Mouse (Mus musculus) embryonic facial prominence, embryonic 15.5 days (tissue): ENCODE data around the gene Got2. TPM values are rescaled to one million over a fixed set of nuclear protein-coding genes. Genes with fewer than 3 reads are reported as not detected.

Source experiments
- ATAC-seq: fragments of 200-750 bp; cut with Nextera tagmentation; 2 replicates; pipeline ENCODE4 v1.8.0; 2017; ENCODE audit warnings: low read depth, moderate TSS enrichment; ENCODE audit not compliant: insufficient number of reproducible peaks, low FRiP score, low TSS enrichment
- H3K27ac ChIP-seq: fragments of 300-500 bp; sonication (generic); replicated peaks from 2 replicates; pipeline ENCODE4 v1.5.1; 2015; ENCODE audit warnings: mild to moderate bottlenecking, inconsistent platforms
- H3K27me3 ChIP-seq: fragments of 300-500 bp; sonication (generic); 2 replicates; pipeline ENCODE4 v1.6.1; 2015; ENCODE audit warnings: inconsistent platforms
- H3K36me3 ChIP-seq: fragments of 300-500 bp; sonication (generic); 2 replicates; pipeline ENCODE4 v1.6.1; 2015; ENCODE audit warnings: mild to moderate bottlenecking, inconsistent platforms
- H3K4me1 ChIP-seq: fragments of 300-500 bp; sonication (generic); 2 replicates; pipeline ENCODE4 v1.6.1; 2015; ENCODE audit warnings: inconsistent platforms
- H3K4me2 ChIP-seq: fragments of 300-500 bp; sonication (generic); replicated peaks from 2 replicates; pipeline ENCODE4 v1.6.1; 2015; ENCODE audit warnings: mild to moderate bottlenecking, inconsistent platforms
- H3K4me3 ChIP-seq: fragments of 300-500 bp; sonication (generic); replicated peaks from 2 replicates; pipeline ENCODE4 v1.5.1; 2015; ENCODE audit warnings: mild to moderate bottlenecking, inconsistent platforms
- H3K9ac ChIP-seq: fragments of 300-500 bp; sonication (generic); 2 replicates; pipeline ENCODE4 v1.6.1; 2015; ENCODE audit warnings: inconsistent platforms
- H3K9me3 ChIP-seq: fragments of 300-500 bp; sonication (generic); replicated peaks from 2 replicates; pipeline ENCODE4 v1.6.1; 2016; ENCODE audit warnings: inconsistent platforms
- WGBS: fragments of 180-500 bp; shearing (Covaris S2); methylation state at CpG from one replicate; pipeline ENCODE4 v1.1.7; 2015; 5-methylcytosine and 5-hydroxymethylcytosine counted together
- polyA plus RNA-seq: library from polyadenylated mRNA; unstranded; fragments of >200 nt; fragmentation: Nextera tagmentation; extraction: Ambion mirVana; gene quantifications from 2 replicates; pipeline ENCODE4 v1.2.1, GENCODE M21; 2015

Got2 gene
- 137 and 145 TPM in 2 replicates for polyA plus RNA-seq

DNA sequence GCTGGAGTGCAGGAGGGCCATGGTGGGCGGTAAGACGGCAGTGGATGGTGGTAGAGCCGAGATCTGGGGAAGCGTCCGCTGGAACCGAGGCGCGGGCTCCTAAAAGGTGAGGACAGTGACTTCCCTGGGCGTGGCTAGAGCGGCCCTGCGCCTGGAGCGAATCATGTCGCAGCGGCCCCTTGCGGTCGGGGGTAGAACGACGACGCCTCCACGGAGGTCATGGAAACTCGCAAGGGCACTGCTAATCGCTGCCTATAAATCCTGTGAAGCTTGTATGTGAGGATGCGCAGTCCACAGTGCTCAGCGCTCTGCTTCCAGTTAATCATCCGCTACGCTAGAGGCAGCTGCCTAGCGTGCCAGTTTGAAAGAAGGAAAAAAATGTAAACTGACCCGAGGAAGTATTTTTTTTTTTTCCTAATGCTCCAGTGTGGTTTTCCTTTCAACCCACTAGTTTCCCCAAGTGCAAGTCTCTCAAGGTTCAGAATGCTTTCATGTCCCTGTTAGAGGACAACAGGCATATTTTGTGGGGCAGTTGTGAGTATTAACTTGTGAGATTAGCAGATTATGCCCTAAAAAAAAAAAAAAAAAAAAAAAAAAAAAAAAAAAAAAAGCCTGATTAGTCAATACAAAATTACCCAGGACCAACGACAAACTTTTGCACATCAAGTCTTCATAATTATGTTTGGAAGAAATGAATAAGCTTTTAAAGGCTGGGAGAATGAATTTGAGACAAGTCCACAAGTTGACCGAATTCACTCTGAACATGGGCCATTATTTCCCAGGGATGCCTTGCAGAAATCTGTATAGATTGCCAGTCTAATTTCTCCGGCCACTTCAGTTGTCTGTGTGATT lies at the start of gene Got2:
Got2 (minus strand) TSS at position 263 of the 852 bp plus-strand sequence.
- no peaks in the 10 kb centered on the region for H3K9me3 ChIP-seq
- H3K4me2 ChIP-seq, result peak within 1 kb of the TSS; percentile 91
- ATAC-seq, result peak; percentile 88
- WGBS, result 7% methylated on average over 31 of the region's 31 CpGs
- peak within 1 kb of the TSS; percentile 63 for H3K9ac ChIP-seq
- no peaks in the 10 kb centered on the region for H3K27me3 ChIP-seq
- peaks cover 14% of the 10 kb centered on the region for H3K4me1 ChIP-seq
- H3K36me3 ChIP-seq, result no peaks in the 10 kb centered on the region
- peak within 1 kb of the TSS; percentile 69 for H3K27ac ChIP-seq
- H3K4me3 ChIP-seq, result peak within 1 kb of the TSS; percentile 98

DNA sequence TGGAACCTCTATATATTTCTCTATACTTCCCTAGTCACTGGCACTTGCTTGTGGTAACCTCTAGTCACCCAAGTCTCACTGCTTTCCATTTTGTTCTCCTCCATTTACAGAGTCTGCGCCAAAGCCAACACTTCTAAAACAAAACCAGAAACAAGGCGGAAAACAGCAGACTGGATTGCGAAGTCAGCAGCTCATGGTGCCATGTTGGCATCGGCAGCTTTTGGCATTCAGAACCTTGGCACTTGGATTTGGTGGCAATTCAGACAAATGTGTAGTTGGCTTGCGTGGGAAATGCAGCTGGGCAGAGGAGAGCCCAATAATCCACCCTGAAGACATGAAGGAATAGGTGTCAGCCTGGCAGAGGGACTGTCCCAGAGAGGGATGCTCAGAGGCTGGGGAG lies 44.5 kb upstream of the Got2 start:
- Histone ChIP-seq H3K9me3 (no peaks in the 10 kb centered on the region), H3K27ac (no peak overlapping the region), H3K9ac (no peak overlapping the region), H3K27me3 (no peaks in the 10 kb centered on the region), H3K36me3 (no peaks in the 10 kb centered on the region), H3K4me2 (no peak overlapping the region), H3K4me3 (no peak overlapping the region), H3K4me1 (no peaks in the 10 kb centered on the region)
- WGBS, result 87% methylated on average over 5 of the region's 5 CpGs
- no peak for ATAC-seq

DNA sequence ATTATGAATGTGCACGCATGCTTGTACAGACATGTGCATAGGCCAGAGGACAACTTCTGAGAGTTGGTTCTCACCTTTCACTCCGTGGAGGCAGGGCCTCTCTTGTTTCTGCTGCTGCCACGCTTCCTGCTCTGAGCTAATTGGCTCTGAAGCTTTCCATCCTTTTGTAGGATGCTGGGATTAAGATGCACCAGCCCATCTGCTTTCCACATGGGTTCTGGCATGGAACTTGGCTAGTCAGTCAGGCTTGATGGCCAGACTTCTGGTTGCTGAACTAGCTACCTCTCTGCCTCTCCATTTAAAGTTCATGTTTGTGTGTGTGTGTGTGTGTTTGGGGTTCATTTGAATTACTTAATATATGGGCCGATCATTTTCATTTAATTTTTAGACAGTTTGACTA lies 41.5 kb upstream of the Got2 start:
- Histone ChIP-seq H3K36me3 (no peaks in the 10 kb centered on the region), H3K9me3 (no peaks in the 10 kb centered on the region), H3K27me3 (no peaks in the 10 kb centered on the region), H3K9ac (no peak overlapping the region), H3K4me2 (no peak overlapping the region), H3K4me1 (no peaks in the 10 kb centered on the region), H3K27ac (no peak overlapping the region), H3K4me3 (no peak overlapping the region)
- 34% methylated on average over 4 of the region's 4 CpGs for WGBS
- ATAC-seq, result no peak

DNA sequence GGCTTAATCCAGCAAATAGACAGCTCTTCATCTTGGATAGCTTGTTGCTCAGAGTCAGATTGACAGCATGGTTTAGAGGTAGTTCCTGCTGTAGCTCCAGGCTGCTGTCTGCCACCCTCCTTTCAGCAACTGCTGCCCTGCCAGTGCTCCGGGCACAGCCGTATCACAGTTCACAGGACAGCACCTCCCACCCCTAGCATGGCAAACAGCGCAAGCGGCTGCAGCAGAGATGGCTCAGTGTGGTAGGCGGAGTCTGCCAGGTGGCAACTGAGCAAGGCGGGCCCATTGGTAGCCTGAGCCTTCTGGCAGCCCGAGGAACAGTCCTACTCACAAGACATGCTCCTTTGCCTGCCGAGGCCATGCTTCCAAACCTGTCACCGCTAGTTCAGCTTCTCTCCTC lies 27.8 kb upstream of the Got2 start:
- H3K4me1 ChIP-seq, result peaks cover 5% of the 10 kb centered on the region
- no peaks in the 10 kb centered on the region; the same call in 1 of the 2 replicates for H3K27me3 ChIP-seq
- WGBS, result 4% methylated on average over 9 of the region's 9 CpGs
- peak overlapping the region; percentile 30 for H3K4me3 ChIP-seq
- peak overlapping the region; percentile 52 for H3K4me2 ChIP-seq
- no peaks in the 10 kb centered on the region for H3K36me3 ChIP-seq
- H3K27ac ChIP-seq, result no peak overlapping the region
- H3K9me3 ChIP-seq, result no peaks in the 10 kb centered on the region
- 0 out of 2 replicates have a peak, but pooled peaks have one; percentile 51 for ATAC-seq
- no peak overlapping the region for H3K9ac ChIP-seq

DNA sequence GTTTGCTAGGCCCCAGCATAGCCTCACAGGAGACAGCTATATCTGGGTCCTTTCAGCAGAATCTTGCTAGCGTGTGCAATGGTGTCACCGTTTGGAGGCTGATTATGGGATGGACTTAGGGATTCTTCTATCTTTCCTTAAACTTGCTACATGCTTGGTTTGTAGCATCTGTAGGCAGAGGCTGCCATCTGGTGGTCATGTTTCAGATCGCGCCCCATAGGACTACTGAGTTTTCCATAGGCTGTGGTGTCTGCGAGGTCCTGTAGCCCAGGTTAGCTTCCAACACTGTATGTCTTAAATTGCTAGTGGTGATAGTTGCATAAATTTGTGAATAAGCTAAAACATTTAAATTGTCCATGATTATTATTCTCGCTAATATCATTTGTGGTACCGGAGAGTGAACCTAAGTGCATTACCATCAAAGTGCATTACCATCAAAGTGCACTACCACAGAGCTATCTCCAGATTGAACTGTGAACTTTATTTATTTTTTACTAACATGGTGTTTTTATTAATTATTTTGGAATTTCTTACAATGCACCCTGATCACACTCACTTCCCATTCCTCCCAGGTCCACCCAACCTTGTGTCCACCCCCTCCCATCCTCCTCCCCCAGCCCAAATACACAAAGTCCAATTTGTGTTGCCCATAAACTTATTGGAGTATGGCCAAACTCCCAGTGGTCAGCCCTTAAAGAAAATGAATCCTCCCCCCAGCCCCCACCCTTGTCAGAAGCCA lies 26.7 kb upstream of the Got2 start:
- WGBS, result 7% methylated on average over 7 of the region's 7 CpGs

DNA sequence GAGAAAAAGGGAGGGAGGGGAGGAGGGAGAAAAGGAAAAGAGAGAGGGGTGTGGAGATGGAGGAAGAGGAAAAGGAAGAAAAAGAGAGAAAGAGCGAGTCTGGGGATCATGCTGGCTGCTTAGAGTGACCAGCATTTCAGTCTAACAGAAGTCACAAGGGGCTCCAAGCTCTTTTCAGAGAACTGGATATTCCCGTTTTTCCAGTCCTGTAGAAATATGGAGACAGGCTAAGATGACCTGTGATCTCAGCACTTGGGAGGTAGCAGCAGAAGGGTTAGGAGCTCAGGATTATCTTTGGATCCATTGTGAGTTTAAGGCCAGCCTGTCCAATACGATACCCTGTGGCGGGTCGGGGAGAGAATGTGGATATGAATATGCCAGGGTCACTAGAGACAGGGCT lies 22.9 kb upstream of the Got2 start:
- H3K4me2 ChIP-seq, result no peak overlapping the region
- H3K9ac ChIP-seq, result no peak overlapping the region
- no peaks in the 10 kb centered on the region for H3K36me3 ChIP-seq
- no peaks in the 10 kb centered on the region; the same call in 1 of the 2 replicates for H3K27me3 ChIP-seq
- WGBS, result 65% methylated on average over 5 of the region's 5 CpGs
- no peaks in the 10 kb centered on the region for H3K9me3 ChIP-seq
- H3K4me3 ChIP-seq, result no peak overlapping the region
- peaks cover 5% of the 10 kb centered on the region for H3K4me1 ChIP-seq
- no peak overlapping the region for H3K27ac ChIP-seq
- no peak for ATAC-seq

More for the DNA sequence above, 26.7 kb upstream of the Got2 start:
- no peak overlapping the region for H3K4me3 ChIP-seq
- H3K4me2 ChIP-seq, result no peak overlapping the region
- H3K27ac ChIP-seq, result no peak overlapping the region
- H3K9ac ChIP-seq, result no peak overlapping the region
- no peaks in the 10 kb centered on the region for H3K9me3 ChIP-seq
- no peaks in the 10 kb centered on the region for H3K36me3 ChIP-seq
- no peak for ATAC-seq
- no peaks in the 10 kb centered on the region; the same call in 1 of the 2 replicates for H3K27me3 ChIP-seq
- H3K4me1 ChIP-seq, result peaks cover 5% of the 10 kb centered on the region

DNA sequence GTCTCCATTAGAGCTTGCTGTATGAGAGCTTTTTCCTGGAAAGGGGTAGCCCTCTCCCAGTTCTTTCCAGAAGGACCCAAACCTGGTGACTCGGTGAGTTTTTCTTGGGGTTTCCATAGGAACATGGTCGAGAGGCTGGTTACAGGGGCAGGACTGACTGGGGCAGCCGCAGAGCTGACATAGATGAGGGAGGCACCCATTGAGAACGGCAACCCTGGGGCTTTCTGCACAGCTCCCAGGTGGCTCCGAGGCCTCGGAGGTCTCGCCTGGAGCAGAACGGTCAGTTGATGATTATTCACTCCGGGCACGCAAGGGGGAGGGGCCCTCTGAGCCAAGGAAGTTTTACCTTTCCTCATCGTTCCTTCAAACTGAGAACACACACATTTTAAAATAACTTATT lies 19.5 kb upstream of the Got2 start:
- H3K4me2 ChIP-seq, result no peak overlapping the region
- no peaks in the 10 kb centered on the region for H3K36me3 ChIP-seq
- 78% methylated on average over 11 of the region's 11 CpGs for WGBS
- no peak overlapping the region for H3K27ac ChIP-seq
- no peaks in the 10 kb centered on the region for H3K27me3 ChIP-seq
- ATAC-seq, result no peak
- H3K4me3 ChIP-seq, result no peak overlapping the region
- no peaks in the 10 kb centered on the region for H3K9me3 ChIP-seq
- H3K4me1 ChIP-seq, result no peaks in the 10 kb centered on the region
- H3K9ac ChIP-seq, result no peak overlapping the region

DNA sequence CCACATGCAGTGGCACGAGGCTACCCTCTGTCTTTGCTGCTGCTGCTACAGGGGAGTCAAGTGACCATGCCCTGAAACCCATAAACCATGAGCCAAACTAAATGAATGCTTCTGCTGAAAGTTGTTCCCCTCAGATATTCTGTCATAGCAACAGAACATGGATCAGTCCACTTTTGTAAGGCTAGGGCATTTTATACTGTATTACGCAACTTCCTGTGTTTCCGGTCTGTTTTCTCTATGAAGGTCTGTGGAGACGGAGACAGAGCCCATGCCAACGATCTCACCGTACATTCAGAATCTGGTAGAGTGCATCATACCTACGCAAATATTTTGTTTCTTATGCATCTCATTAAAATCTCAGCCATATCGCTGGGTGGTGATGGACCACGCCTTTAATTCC lies 18.4 kb upstream of the Got2 start:
- Histone ChIP-seq H3K9me3 (no peaks in the 10 kb centered on the region), H3K36me3 (no peaks in the 10 kb centered on the region), H3K27me3 (no peaks in the 10 kb centered on the region), H3K9ac (no peak overlapping the region), H3K4me3 (no peak overlapping the region), H3K27ac (no peak overlapping the region), H3K4me2 (no peak overlapping the region), H3K4me1 (no peaks in the 10 kb centered on the region)
- 85% methylated on average over 9 of the region's 9 CpGs for WGBS
- no peak for ATAC-seq

DNA sequence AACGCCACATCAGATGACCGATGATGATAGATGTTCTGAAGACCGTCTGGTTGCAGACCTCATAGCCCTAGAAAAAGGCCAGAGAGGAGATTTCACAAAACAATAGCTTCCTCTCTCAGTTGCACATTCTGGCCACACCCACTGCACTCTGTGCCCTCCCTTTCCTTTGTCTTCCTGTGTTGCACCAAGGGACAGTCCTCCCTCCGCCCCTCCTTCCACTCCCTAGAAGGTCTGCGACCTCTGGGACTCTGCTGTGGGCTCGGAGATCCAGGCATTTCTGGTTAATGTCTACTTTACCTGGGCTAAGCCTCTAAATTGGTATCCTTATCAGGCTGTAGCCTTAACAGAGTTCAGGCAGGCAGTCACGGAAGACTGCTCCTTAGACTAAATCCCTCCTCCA lies 13.5 kb upstream of the Got2 start:
- Histone ChIP-seq H3K4me3 (no peak overlapping the region), H3K4me2 (no peak overlapping the region), H3K27me3 (no peaks in the 10 kb centered on the region), H3K4me1 (no peaks in the 10 kb centered on the region), H3K9me3 (no peaks in the 10 kb centered on the region), H3K27ac (no peak overlapping the region), H3K9ac (no peak overlapping the region), H3K36me3 (no peaks in the 10 kb centered on the region)
- 32% methylated on average over 7 of the region's 7 CpGs for WGBS
- ATAC-seq, result no peak

DNA sequence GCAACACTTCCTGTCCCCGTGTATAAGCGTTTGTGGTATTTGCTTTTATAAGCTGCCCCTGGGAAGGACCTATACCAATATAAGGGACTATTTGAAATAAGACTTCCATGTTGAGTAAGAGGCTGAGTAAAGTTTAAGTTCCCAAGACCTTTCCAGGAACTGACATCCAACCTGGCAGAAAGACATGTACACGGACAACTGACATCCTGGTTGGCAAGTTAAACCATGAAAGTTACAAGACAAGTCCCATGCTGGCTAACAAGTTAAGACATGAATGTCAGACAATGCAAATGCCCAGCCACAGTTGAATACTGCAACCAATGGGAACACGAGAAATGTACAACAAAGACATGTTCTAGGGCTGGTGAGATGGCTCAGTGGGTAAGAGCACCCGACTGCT lies 5.4 kb upstream of the Got2 start:
- WGBS, result 65% methylated on average over 5 of the region's 5 CpGs
- no peaks in the 10 kb centered on the region for H3K36me3 ChIP-seq
- H3K4me3 ChIP-seq, result no peak overlapping the region

DNA sequence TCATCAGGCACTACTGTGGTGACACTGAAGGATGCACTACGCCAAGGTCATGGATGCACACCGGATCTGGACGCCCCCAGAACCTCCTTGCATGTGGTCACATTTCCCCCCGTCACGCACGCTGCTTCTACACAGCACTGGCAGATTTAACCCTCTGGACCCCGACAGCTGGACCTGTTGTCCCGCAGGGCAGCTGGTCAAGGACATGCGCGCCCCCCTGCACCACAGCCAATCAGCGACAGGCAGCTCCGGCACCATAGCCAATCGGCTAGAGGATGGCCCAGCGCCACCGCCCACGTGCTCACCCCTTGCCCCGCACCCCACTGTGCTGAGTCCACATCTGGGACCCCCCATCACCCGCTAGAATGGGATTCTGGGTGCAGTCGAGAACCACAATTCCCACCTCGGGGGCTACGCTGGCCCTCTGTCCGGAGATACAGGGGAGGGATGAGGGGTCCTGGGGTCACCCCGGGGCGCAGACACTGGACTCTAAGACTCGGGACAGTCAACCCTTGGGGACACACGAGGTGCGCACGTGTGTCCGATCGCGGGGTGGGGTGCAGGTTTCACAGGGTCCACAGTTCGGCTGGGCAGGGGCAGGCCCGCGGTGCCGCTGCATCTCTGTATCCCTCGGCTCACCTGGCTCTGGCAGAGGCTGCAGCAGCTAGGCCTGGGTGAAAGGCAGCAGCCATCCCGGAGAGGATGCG lies 616 bp downstream of the Got2 start:
- Histone ChIP-seq H3K4me1 (peaks cover 14% of the 10 kb centered on the region), H3K27me3 (no peaks in the 10 kb centered on the region), H3K4me3 (peak overlapping the region; percentile 98), H3K9ac (peak overlapping the region; percentile 63), H3K9me3 (no peaks in the 10 kb centered on the region), H3K27ac (peak overlapping the region; percentile 69), H3K36me3 (no peaks in the 10 kb centered on the region), H3K4me2 (peak overlapping the region; percentile 91)
- under 1% methylated on average over 38 of the region's 38 CpGs for whole genome bisulfite sequencing
- ATAC-seq, result peak; percentile 91

More for the DNA sequence above, 5.4 kb upstream of the Got2 start:
- no peak for ATAC-seq
- H3K4me1 ChIP-seq, result no peaks in the 10 kb centered on the region
- no peaks in the 10 kb centered on the region for H3K9me3 ChIP-seq
- no peak overlapping the region for H3K4me2 ChIP-seq
- H3K27me3 ChIP-seq, result no peaks in the 10 kb centered on the region
- no peak overlapping the region for H3K9ac ChIP-seq
- no peak overlapping the region for H3K27ac ChIP-seq
